Mouse (Mus musculus) activated CD4-positive, CD25-positive, alpha-beta regulatory T cell, adult 4 months (primary cell): ENCODE measurements around the gene Sdhaf1. TPM values are rescaled to one million over a fixed set of nuclear protein-coding genes. Genes with fewer than 3 reads are reported as not detected.

Experiments used
- ATAC-seq: one replicate; pipeline ENCODE4 v1.8.0; 2017
- polyA plus RNA-seq, 2 experiments: library from polyadenylated mRNA; unstranded; fragments of 100-300 nt; shearing (Covaris generic); gene quantifications; one replicate each; pipeline ENCODE4 v1.2.1; 2017

The Sdhaf1 gene
- polyA plus RNA-seq, 2 experiments from 2014 or later = 4.2 to 8.5 TPM

- ATAC-seq = no peak
Observed at GRCm38 (mm10) chr7:30291215-30292131, 32.2 kb downstream of the Sdhaf1 start, which contains the start of gene Clip3. Clip3 (plus strand) TSS chr7:30291728.

GRCm38 (mm10) chr7:30289714-30290399 is 33.8 kb downstream of the Sdhaf1 start:
- no peak for ATAC-seq

- no peak for ATAC-seq
Observed at GRCm38 (mm10) chr7:30289071-30289713, 34.5 kb downstream of the Sdhaf1 start.

GRCm38 (mm10) chr7:30288046-30288445 is 35.6 kb downstream of the Sdhaf1 start:
- ATAC-seq = no peak

- no peak for ATAC-seq
Observed at GRCm38 (mm10) chr7:30286701-30287410, 36.8 kb downstream of the Sdhaf1 start.

GRCm38 (mm10) chr7:30282740-30283139 is 41.0 kb downstream of the Sdhaf1 start:
- no peak for ATAC-seq

- no peak for ATAC-seq
Observed at GRCm38 (mm10) chr7:30281522-30281921, 42.2 kb downstream of the Sdhaf1 start.

GRCm38 (mm10) chr7:30280670-30281138 is 43.0 kb downstream of the Sdhaf1 start:
- ATAC-seq = peak; percentile 64

GRCm38 (mm10) chr7:30279951-30280669 is 43.6 kb downstream of the Sdhaf1 start, which contains the start of the genes Thap8 and Wdr62:
Thap8 (plus strand) TSS chr7:30280094.
Wdr62 (minus strand) TSS chr7:30280419.
- ATAC-seq = peak; percentile 98

GRCm38 (mm10) chr7:30279536-30279935 is 44.2 kb downstream of the Sdhaf1 start:
- ATAC-seq = no peak

- ATAC-seq = no peak
Observed at GRCm38 (mm10) chr7:30278911-30279310, 44.8 kb downstream of the Sdhaf1 start.

GRCm38 (mm10) chr7:30274383-30274782 is 49.3 kb downstream of the Sdhaf1 start:
- ATAC-seq = no peak

Other genes with a start within 250 kb of the Sdhaf1 start
- 1 to 10 TPM; 1.9 to 3.2 TPM for gene Gm26920, start 233.5 kb downstream of the Sdhaf1 start, polyA plus RNA-seq
- gene Zfp566, start 233.4 kb downstream of the Sdhaf1 start, polyA plus RNA-seq = 1 to 10 TPM; 8.4 to 9.9 TPM
- 10 to 100 TPM; 56.6 to 88.9 TPM for gene Zfp260, start 229.1 kb downstream of the Sdhaf1 start, polyA plus RNA-seq
- gene Zfp382, start 202.0 kb downstream of the Sdhaf1 start, polyA plus RNA-seq = 10 to 100 TPM; 11.8 to 13.4 TPM
- gene Zfp146, start 154.1 kb downstream of the Sdhaf1 start, polyA plus RNA-seq = 10 to 100 TPM; 11.4 to 18.0 TPM
- gene Cox7a1, start 139.8 kb downstream of the Sdhaf1 start, polyA plus RNA-seq = 1 to 10 TPM in 1 of 2 experiments, not detected in 1; 4.6 TPM
- 10 to 100 TPM; 72.6 to 76.3 TPM for gene Capns1, start 125.1 kb downstream of the Sdhaf1 start, polyA plus RNA-seq
- 10 to 100 TPM; 43.3 to 55.7 TPM for gene Polr2i, start 91.9 kb downstream of the Sdhaf1 start, polyA plus RNA-seq
- 100 to 1,000 TPM; 124 to 138 TPM for gene Tbcb, start 91.6 kb downstream of the Sdhaf1 start, polyA plus RNA-seq
- not detected for gene Ovol3, start 88.2 kb downstream of the Sdhaf1 start, polyA plus RNA-seq
- under 1 TPM; 0.33 to 0.48 TPM for gene Thap8, start 43.8 kb downstream of the Sdhaf1 start, polyA plus RNA-seq
- 1 to 10 TPM; 2.9 TPM for gene Wdr62, start 43.5 kb downstream of the Sdhaf1 start, polyA plus RNA-seq
- gene Clip3, start 32.2 kb downstream of the Sdhaf1 start, polyA plus RNA-seq = 1 to 10 TPM; 3.8 to 5.2 TPM
- 100 to 1,000 TPM; 121 to 130 TPM for gene Alkbh6, start 15.2 kb downstream of the Sdhaf1 start, polyA plus RNA-seq
- gene Syne4, start 9.1 kb downstream of the Sdhaf1 start, polyA plus RNA-seq = 1 to 10 TPM; 2.9 to 6.4 TPM
- gene E130208F15Rik, start 2.2 kb downstream of the Sdhaf1 start, polyA plus RNA-seq = not detected
- gene Lrfn3, start 38.9 kb upstream of the Sdhaf1 start, polyA plus RNA-seq = not detected
- gene Tyrobp, start 89.9 kb upstream of the Sdhaf1 start, polyA plus RNA-seq = 1 to 10 TPM in 1 of 2 experiments, not detected in 1; 8.1 TPM
- gene Hcst, start 96.0 kb upstream of the Sdhaf1 start, polyA plus RNA-seq = 100 to 1,000 TPM; 433 to 632 TPM
- gene Nfkbid, start 97.8 kb upstream of the Sdhaf1 start, polyA plus RNA-seq = 10 to 100 TPM; 36.5 to 41.2 TPM
- gene Aplp1, start 121.6 kb upstream of the Sdhaf1 start, polyA plus RNA-seq = 1 to 10 TPM; 3.0 to 4.3 TPM
- not detected for gene Kirrel2, start 133.8 kb upstream of the Sdhaf1 start, polyA plus RNA-seq
- gene Nphs1, start 134.4 kb upstream of the Sdhaf1 start, polyA plus RNA-seq = under 1 TPM in 1 of 2 experiments, not detected in 1; 0.24 TPM
- not detected for gene Prodh2, start 169.7 kb upstream of the Sdhaf1 start, polyA plus RNA-seq
- gene Arhgap33, start 211.2 kb upstream of the Sdhaf1 start, polyA plus RNA-seq = 1 to 10 TPM; 1.0 to 1.1 TPM
- gene Hspb6, start 228.3 kb upstream of the Sdhaf1 start, polyA plus RNA-seq = 1 to 10 TPM; 1.8 to 2.5 TPM
- 1 to 10 TPM; 2.5 to 4.8 TPM for gene Proser3, start 228.4 kb upstream of the Sdhaf1 start, polyA plus RNA-seq
- gene Lin37, start 235.9 kb upstream of the Sdhaf1 start, polyA plus RNA-seq = 100 to 1,000 TPM in 1 of 2 experiments, 10 to 100 TPM in 1; 93.6 to 106 TPM
- gene U2af1l4, start 239.4 kb upstream of the Sdhaf1 start, polyA plus RNA-seq = 10 to 100 TPM; 55.1 to 58.9 TPM
- gene Gm49396, start 239.4 kb upstream of the Sdhaf1 start, polyA plus RNA-seq = 10 to 100 TPM; 57.9 to 60.0 TPM
- 100 to 1,000 TPM; 279 to 335 TPM for gene Psenen, start 239.7 kb upstream of the Sdhaf1 start, polyA plus RNA-seq
- gene Igflr1, start 241.5 kb upstream of the Sdhaf1 start, polyA plus RNA-seq = 100 to 1,000 TPM; 162 to 234 TPM